Mouse (Mus musculus): Measurements from ENCODE around the gene Ptpn9.
"Not testable (repeated sequence)": the region's sequence is repeated elsewhere in the genome, so short reads cannot be mapped to it uniquely, and the experiment has no call there.

Ptpn9 gene

DNA sequence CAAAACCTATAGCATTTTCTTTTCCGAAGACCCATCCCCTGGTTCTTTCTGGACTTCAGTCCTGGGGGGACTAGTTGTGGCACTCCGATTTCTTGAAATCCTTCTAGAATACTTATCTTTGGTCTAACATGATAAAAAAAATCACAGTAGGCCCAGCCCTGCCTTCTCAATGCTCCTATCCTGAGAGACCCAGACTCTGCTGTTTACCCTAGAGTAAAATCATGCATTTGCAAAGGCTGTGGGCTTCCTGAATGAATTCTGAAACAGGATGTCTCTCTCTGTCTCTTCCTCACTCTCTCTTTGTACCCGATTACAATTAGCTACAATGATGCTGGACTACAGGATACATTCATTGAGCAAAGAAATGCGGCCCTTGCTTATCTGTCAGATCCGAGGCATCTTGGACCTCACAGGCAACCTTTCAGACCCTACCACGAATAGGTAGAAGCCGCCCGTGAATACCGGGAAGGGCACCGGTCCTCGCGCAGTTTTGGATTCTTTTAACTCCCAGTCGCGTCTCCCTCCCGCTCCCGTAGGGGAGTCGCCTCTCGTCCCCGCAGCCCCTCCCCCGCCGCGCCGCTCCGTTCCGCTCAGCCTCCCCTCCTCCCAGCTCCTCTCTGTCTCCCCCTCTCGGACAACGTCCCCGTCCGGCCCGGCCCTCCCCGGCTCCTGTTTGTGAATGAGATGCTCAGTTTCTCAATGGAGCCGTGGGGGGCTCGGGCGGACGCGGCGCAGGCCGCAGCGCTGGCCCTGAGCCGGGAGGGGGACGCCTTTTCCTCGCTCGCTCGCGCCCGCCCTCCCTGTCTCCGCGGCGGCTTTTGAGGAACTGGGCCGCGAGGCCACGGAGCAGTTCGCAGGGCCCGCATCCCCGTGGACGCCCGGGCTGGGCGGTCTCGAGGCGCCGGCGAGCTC lies at the start of gene Ptpn9:
Gene Ptpn9, plus strand, starts transcription at position 638 of the 912 bp plus-strand sequence.
- DNase-seq (ENCODE audit: extremely low spot score, low read depth, low spot score), result peak; percentile 37

DNA sequence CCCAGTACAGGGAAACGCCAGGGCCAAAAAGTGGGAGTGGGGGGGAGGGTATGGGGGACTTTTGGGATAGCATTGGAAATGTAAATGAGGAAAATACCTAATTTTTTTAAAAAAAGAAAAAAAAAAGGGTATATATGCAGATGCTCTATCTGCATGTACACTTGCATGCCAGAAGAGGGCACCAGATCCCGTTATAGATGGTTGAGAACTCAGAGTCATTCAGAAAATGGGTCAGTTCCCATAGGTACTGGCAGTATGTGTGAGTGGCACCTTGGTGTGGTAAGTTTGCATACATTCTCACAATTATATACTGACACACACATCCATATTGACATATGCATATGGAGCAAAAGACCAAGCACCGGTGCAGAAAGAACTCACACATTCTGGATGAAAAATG lies 47.2 kb upstream of the Ptpn9 start:
- DNase-seq (ENCODE audit: extremely low spot score, low read depth, low spot score), result not testable (repeated sequence)

GRCm38 (mm10) chr9:56948699-56949098 lies 46.0 kb upstream of the Ptpn9 start:
- DNase-seq (ENCODE audit: extremely low spot score, low read depth, low spot score), result not testable (repeated sequence)

GRCm38 (mm10) chr9:56949767-56950166 lies 45.0 kb upstream of the Ptpn9 start:
- DNase-seq (ENCODE audit: extremely low spot score, low read depth, low spot score), result no peak

GRCm38 (mm10) chr9:56950414-56951400 lies 44.0 kb upstream of the Ptpn9 start, which contains the start of gene Snupn:
Gene Snupn (plus strand): TSS chr9:56950878.
- DNase-seq (ENCODE audit: extremely low spot score, low read depth, low spot score), result peak; percentile 97

GRCm38 (mm10) chr9:56953562-56953961 lies 41.2 kb upstream of the Ptpn9 start:
- no peak for DNase-seq (ENCODE audit: extremely low spot score, low read depth, low spot score)

DNA sequence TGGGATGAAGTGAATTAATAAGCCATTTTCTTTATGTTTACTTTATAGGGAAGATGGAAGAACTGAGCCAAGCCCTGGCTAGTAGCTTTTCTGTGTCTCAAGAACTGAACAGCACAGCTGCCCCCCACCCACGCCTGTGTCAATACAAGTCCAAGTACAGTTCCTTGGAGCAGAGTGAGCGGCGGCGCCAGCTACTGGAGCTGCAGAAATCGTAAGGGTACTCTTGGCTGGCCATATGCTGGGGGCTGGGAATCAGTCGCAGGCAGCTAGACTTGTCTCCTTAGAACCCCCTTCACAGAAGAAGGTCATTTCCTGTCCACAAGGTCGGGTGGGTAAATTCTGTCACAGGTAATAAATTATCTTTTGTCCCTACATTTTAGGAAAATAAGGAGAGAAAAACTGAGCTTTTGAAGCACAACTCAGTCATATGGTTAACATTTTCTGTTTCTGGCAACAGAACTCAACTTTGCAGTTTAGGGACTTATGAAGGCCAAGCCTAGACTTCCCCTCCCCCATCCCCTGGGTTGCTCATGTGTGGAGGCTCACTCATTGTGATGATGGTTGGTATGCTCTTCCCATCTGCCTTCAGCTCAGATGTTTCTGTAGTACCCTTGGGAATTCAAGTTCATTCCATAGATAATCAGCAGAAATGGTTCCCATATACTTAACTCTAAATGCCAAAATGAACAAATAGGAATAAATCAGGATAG lies 37.6 kb upstream of the Ptpn9 start:
- DNase-seq (ENCODE audit: extremely low spot score, low read depth, low spot score), result no peak

DNA sequence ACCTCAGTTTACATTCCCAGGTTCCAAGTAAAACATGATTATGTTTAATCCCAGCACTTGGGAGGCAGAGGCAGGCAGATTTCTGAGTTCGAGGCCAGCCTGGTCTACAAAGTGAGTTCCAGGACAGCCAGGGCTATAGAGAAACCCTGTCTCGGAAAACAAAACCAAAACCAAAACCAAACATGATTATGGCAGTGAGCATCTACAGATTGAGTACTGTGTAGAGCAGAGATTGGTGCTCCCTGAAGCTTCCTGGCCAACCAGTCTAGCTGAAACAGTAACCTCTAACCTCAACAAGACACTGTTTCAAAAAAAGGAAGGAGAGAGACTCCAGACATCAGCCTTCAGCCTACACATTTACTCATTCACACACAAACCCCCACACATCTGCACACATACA lies 36.0 kb upstream of the Ptpn9 start:
- DNase-seq (ENCODE audit: extremely low spot score, low read depth, low spot score), result no peak

DNA sequence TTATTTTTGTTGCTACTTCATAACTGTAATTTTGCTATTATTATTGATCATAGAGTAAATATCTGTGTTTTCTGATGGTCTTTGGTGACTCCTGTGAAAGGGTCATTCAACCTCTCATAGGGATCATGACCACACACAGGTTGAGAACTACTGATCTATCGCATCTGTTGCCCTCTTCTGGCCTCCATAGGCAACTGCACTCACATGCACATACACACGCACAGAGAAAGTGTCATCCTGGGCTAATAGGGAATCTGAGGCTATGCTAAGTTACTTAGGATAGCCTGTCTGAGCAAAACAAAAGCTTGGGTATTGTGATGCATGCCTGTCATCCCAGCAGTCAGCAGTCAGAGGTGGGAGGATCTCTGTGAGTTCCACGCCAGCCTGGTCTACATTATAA lies 33.1 kb upstream of the Ptpn9 start:
- no peak for DNase-seq (ENCODE audit: extremely low spot score, low read depth, low spot score)

GRCm38 (mm10) chr9:56970158-56970557 lies 24.6 kb upstream of the Ptpn9 start:
- DNase-seq (ENCODE audit: extremely low spot score, low read depth, low spot score), result no peak

- no peak for DNase-seq (ENCODE audit: extremely low spot score, low read depth, low spot score)
Measured at GRCm38 (mm10) chr9:56973960-56974524, 20.7 kb upstream of the Ptpn9 start.

DNA sequence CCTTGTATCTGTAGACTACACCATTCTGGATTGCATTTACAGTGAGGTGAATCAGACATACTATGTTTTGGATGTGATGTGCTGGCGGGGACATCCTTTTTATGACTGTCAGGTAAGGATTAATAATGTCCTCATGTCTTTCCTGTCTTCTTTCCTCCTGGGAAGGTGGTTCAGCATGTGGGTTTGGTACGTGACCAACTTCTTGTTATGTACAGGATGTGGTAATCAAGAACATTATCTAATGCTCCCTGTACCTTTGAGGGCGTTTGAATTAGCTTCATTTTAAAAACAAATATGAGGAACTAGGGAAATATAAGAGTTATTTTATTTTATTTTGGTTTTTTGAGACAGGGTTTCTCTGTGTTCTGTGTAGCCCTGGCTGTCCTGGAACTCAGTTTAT lies 19.5 kb upstream of the Ptpn9 start:
- no peak for DNase-seq (ENCODE audit: extremely low spot score, low read depth, low spot score)

DNA sequence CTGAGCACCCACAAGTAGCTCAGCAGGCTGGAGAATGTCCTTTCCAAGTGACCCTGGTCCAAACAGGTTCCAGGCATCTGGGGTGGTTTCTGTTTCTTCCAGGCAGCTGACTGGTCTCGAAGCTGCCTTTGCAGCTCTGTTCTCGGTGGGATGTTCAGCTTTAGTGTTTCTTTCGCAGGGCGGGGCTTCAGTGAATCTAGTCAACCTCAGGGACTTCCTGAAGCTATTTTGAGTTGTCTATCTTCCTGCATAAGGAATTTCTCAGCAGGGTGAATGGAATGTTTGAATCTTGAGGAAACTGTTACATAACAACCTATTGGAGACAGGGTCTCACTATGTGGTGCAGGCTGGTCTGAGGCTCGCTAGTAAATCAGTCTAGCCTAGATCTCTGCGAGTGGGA lies 14.5 kb upstream of the Ptpn9 start:
- DNase-seq (ENCODE audit: extremely low spot score, low read depth, low spot score), result no peak

DNA sequence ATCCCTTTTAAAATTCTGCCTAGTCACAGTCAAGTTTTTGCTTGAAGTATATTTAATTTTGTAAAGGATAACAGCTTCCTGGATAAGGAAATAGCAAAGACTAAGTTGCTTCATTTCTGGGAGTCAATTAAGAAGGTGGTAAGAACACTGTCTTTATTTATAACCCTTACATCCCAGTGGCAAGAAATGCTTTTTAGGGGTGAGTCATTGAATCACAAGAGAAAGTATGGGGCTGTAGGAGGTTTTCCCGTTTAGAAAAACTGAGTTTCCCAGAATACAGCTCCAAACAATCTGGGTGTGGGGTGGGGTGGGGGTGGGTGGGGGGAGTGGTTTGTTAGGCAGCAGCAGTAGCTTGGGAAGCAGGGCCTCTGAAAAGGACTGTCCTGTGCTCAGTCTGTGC lies 13.2 kb upstream of the Ptpn9 start:
- DNase-seq (ENCODE audit: extremely low spot score, low read depth, low spot score), result no peak

DNA sequence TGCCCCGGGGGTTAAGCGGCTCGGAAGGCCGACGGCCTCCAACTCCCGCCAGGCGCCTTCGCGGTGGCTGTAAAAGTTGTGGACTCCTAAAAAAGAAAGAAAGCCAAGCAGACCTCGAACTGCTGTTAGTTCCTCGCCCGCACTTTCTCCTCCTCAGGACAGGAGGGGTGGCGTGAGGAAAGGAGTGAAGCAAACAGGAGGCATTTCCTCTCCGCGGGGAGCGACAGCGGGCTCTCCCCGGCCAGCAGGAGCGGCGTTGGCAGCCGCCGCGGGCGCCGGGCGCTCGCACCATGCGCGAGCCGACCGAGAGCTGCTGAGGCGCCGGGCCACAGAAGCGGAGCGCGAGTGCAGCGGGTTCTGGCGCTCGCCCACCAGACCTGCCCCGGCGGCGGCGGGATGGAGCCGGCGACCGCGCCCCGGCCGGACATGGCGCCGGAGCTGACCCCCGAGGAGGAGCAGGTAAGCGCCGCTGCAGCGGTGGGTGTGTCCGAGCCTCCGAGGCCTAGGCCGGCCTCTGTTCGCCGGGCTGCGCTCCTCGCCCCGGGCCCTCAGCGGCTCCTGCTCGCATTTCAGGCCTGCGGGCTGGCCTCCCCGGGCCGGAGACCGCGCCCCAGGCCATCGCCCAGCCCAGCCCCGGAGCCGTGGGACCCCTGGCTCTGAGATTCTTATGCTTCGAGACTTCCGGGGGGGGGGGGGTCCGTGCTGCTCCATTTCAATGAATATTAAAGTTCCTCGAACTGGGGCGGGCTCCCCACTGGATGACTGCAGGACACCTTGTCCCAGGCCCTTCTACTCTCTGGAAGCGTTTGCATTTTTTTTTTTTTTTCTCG lies 690 bp downstream of the Ptpn9 start:
- peak; percentile 20 for DNase-seq (ENCODE audit: extremely low spot score, low read depth, low spot score)

DNA sequence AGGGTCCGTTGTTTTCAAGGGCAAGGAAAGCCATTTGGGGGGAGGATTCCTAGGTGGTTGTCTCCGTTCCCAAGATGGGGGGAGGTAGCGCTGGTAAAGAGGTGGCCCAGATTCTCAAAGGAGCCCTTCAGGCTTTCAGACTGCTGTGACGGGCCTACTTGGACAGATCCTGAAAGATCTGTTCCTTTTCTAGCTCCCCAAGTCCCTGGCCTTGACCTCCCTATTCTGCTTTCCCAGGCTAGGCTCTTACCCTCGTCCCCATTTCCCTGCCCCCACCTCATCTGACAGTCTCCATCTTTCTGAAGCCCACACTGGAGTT lies 1.3 kb downstream of the Ptpn9 start:
- peak; percentile 22 for DNase-seq (ENCODE audit: extremely low spot score, low read depth, low spot score)

DNA sequence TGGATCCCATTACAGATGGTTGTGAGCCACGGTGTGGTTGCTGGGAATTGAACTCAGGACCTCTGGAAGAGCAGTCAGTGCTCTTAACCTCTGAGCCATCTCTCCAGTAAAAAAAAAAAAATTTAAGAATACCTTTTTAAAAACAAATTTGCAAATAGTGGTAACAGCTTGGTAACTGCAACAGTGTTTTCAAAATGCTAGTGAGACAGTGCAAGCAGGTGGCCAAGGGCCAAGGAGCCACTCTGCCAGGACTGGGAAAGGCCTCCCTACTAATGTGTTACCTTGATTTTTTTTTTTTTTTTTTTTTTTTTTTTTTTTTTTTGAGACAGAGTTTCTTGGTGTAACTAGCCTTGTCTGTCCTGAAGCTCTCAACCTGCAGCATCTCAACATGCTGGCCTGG lies 2.5 kb downstream of the Ptpn9 start:
- not testable (repeated sequence) for DNase-seq (ENCODE audit: extremely low spot score, low read depth, low spot score)

DNA sequence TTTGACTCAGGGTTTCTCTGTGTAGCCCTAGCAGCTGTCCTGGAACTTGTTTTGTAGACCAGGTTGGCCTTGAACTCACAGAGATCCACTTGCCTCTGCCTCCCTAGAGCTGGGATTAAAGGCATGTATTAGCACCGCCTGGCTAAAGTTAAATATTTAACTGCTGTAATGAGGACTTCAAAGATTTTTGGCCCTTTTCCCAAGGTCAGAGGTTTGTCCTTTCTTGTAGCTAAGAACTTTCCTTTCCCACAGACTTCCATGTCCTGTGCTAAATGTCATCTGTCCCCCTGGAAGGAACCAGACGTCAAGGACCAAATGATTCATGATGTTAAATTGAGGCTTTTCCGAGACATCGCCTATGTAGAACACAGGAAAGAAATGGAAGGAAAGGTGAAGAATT lies 8.3 kb downstream of the Ptpn9 start:
- no peak for DNase-seq (ENCODE audit: extremely low spot score, low read depth, low spot score)

- no peak for DNase-seq (ENCODE audit: extremely low spot score, low read depth, low spot score)
Measured at GRCm38 (mm10) chr9:57012393-57012792, 17.7 kb downstream of the Ptpn9 start.

GRCm38 (mm10) chr9:57012895-57013294 lies 18.2 kb downstream of the Ptpn9 start:
- DNase-seq (ENCODE audit: extremely low spot score, low read depth, low spot score), result no peak
